Mouse (Mus musculus) lung, adult 10 weeks (tissue): ENCODE measurements around the gene Scgb1b19. TPM values are rescaled to one million over a fixed set of nuclear protein-coding genes. Genes with fewer than 3 reads are reported as not detected.

Source experiments
- polyA plus RNA-seq: library from polyadenylated mRNA; stranded (reverse); fragments of 350-450 nt; fragmentation: Illumina TruSeq; extraction: RNeasy Lipid Tissue Mini Kit (QIAGEN cat#74804); gene quantifications from one replicate; pipeline ENCODE4 v1.2.3, GENCODE M21; 2014; ENCODE audit warnings: low read depth, low replicate concordance; ENCODE audit not compliant: insufficient read depth

Gene Scgb1b19
- not detected for polyA plus RNA-seq

GRCm38 (mm10) chr7:33286991-33287390 lies at the start of gene Scgb1b19:
Gene Scgb1b19, plus strand, starts transcription at chr7:33287291.

GRCm38 (mm10) chr7:33280238-33280637 lies 6.9 kb upstream of the Scgb1b19 start, which contains the start of gene Scgb2b19:
Gene Scgb2b19, minus strand, starts transcription at chr7:33280338.

Other genes starting within 250 kb of the Scgb1b19 start
- gene Scgb2b17, start 230.7 kb upstream of the Scgb1b19 start, polyA plus RNA-seq = not detected
- not detected for gene Scgb1b17, start 223.8 kb upstream of the Scgb1b19 start, polyA plus RNA-seq
- not detected for gene Scgb2b18, start 113.4 kb upstream of the Scgb1b19 start, polyA plus RNA-seq
- not detected for gene Scgb1b18, start 101.7 kb upstream of the Scgb1b19 start, polyA plus RNA-seq
- gene Scgb2b19, start 7.0 kb upstream of the Scgb1b19 start, polyA plus RNA-seq = not detected
- gene Scgb2b20, start 79.0 kb downstream of the Scgb1b19 start, polyA plus RNA-seq = not detected
- not detected for gene Scgb1b20, start 85.9 kb downstream of the Scgb1b19 start, polyA plus RNA-seq
- gene Scgb2b21, start 233.2 kb downstream of the Scgb1b19 start, polyA plus RNA-seq = not detected